Mouse (Mus musculus): ENCODE measurements around the gene Mucl1.
A peak's percentile ranks its signal among the peaks of the same experiment; 100 is the strongest.
"Not testable (repeated sequence)": the region's sequence is repeated elsewhere in the genome, so short reads cannot be mapped to it uniquely, and the experiment has no call there.

Mucl1 gene

DNA sequence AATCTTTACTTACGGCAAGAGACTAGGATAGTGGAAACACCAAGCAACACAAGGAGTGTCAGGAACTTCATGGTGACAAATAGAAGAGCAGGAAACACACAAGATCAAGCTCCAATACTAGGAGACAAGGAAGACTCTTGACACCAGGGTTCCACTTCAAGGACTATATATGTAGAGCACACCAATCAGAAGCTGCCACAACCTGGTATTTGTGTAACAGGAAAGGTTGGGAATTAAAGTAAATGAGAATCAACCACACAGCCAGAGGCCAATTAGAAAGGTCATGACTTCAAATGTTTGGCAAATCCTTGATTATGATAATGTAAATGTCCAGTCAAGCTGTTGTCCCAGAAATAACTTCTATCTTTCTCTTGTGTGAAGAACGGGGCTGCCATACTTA lies at the start of gene Mucl1:
TSS of gene Mucl1 (minus strand) at position 101 of the 400 bp plus-strand sequence.
- DNase-seq (ENCODE audit: low read depth, low spot score), result no peak

DNA sequence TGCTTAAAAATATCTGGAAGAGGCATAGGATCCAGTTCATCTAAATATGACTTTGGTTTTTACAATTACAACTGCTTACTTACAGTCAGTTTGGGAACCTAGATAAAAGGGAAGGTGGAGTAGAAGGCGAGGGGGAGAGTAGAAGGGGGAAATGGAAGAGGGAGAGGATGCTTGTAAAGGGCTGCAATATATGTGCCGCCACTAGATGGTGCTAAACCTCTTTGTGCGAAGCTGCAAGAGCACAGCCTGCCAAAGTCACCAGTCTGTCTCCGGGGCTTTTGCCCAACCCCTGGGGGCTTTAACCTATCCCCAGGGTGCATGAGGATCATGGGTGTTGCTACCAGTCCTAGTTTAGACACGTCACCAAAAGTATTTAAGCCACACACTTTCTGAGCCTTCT lies 11.6 kb upstream of the Mucl1 start:
- DNase-seq (ENCODE audit: low read depth, low spot score), result peak; percentile 79

DNA sequence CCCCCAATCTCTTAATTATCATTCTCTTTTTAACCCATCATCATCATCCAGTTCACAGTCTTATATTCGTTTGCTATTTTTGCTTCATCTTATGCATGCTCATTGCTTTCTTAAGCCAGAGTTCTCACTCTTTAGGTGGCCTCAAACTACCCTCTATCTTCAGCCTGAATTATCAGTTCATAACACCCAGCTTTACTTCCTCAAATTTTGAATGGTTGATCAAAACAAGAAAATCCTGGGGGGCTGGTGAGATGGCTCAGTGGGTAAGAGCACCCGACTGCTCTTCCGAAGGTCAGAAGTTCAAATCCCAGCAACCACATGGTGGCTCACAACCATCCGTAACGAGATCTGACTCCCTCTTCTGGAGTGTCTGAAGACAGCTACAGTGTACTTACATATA lies 38.4 kb downstream of the Mucl1 start:
- not testable (repeated sequence) for DNase-seq (ENCODE audit: low read depth, low spot score)
